8 mouse cellular contexts compared by ENCODE assay signal in the genomic region with DNA sequence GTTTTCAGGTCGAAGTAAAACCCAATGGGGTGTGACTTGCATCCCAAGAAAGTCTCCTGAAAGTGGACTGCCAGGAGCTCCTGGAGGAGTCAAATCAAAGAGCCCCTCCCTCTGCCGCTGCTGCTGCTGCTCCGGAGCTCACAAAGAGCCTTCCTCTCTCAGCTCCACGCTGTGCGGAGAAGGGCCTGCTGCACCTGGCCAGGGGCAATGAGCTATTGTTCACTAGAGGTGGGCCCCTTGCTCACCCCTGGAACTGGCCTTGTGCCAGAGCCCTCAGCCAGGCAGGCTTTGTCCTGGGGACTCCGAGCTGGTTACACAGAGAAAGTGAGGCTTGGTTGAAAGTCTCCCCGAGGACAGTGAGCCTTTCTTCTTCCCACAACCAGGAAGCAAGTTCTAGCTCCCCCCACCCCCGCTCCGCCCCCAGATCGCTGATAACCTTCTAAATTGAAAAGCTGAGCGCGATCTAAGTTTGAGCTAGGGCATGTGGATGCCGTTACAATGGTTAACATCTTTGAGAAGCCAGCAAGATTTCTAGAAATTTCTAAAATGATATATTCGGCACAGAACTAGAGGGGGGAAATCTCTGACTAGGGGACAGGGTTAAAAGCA.
DNase-seq lines count a peak whose midpoint lies in the region; ATAC-seq and TF ChIP-seq lines count a peak whose summit lies in the region.

No protein-coding gene starts in this region.

- no peaks in the 10 kb centered on the region for H3K79me2 ChIP-seq in heart, adult 2 months (replicated peaks; ENCODE audit: control insufficient read depth, insufficient read depth, low read length)

- WGBS in heart, embryonic 15.5 days, result 12% methylated on average over 14 of the region's 14 CpGs
- WGBS in heart, adult 2 months, result 18% methylated on average over 14 of the region's 14 CpGs
- 9% methylated on average over 14 of the region's 14 CpGs for WGBS in embryonic facial prominence, embryonic 10.5 days
- 19% methylated on average over 14 of the region's 14 CpGs for WGBS in intestine, embryonic 14.5 days
- 12% methylated on average over 14 of the region's 14 CpGs for WGBS in midbrain, embryonic 10.5 days

- intact Hi-C loops in heart, adult 2 months (cut with DNase I), result loop anchor here (2.0 to 10.0 kb wide), 5 partner anchors 418 to 1175 kb away; a partner anchor contains a TSS

- H3K9me3 ChIP-seq in heart, embryonic 15.5 days (replicated peaks), result no peaks in the 10 kb centered on the region
- H3K9me3 ChIP-seq in embryonic facial prominence, embryonic 10.5 days, result no peaks in the 10 kb centered on the region
- no peaks in the 10 kb centered on the region for H3K9me3 ChIP-seq in intestine, embryonic 14.5 days (ENCODE audit: control insufficient read depth, low read length)
- no peaks in the 10 kb centered on the region for H3K9me3 ChIP-seq in midbrain, embryonic 10.5 days (replicated peaks)

- H3K9ac ChIP-seq in heart, embryonic 15.5 days, result peak overlapping the region; percentile 26; the same call in 1 of the 2 replicates
- H3K9ac ChIP-seq in heart, adult 2 months (ENCODE audit: low read depth, low read length), result no peak overlapping the region
- no peak overlapping the region for H3K9ac ChIP-seq in intestine, embryonic 14.5 days (ENCODE audit: low read length)

- H3K4me1 ChIP-seq in heart, embryonic 15.5 days (replicated peaks), result peaks cover 19% of the 10 kb centered on the region
- no peaks in the 10 kb centered on the region for H3K4me1 ChIP-seq in heart, adult 2 months (ENCODE audit: control insufficient read depth, insufficient read depth, low read length)
- H3K4me1 ChIP-seq in embryonic facial prominence, embryonic 10.5 days, result peaks cover 53% of the 10 kb centered on the region
- H3K4me1 ChIP-seq in intestine, embryonic 14.5 days (replicated peaks; ENCODE audit: control insufficient read depth, insufficient read depth, low read length), result peaks cover 17% of the 10 kb centered on the region
- H3K4me1 ChIP-seq in midbrain, embryonic 10.5 days, result peaks cover 55% of the 10 kb centered on the region

- H3K4me2 ChIP-seq in heart, embryonic 15.5 days, result peak overlapping the region; percentile 81
- peak overlapping the region; percentile 41 for H3K4me2 ChIP-seq in intestine, embryonic 14.5 days (ENCODE audit: low read length)

- no peak for TF ChIP-seq EP300 in heart, adult 2 months (IDR thresholded peaks at IDR 0.05; ENCODE audit: insufficient read depth, low read depth, low read length)

- no peak for TF ChIP-seq POLR2A in heart, adult 2 months (IDR thresholded peaks at IDR 0.05; ENCODE audit: insufficient read depth, low read depth, low read length)

- H3K27me3 ChIP-seq in heart, embryonic 15.5 days, result no peaks in the 10 kb centered on the region
- no peaks in the 10 kb centered on the region for H3K27me3 ChIP-seq in heart, adult 2 months (ENCODE audit: control insufficient read depth, insufficient read depth, low read length)
- H3K27me3 ChIP-seq in embryonic facial prominence, embryonic 10.5 days (replicated peaks; ENCODE audit: low read depth, poor library complexity, severe bottlenecking), result peaks cover 23% of the 10 kb centered on the region
- no peaks in the 10 kb centered on the region for H3K27me3 ChIP-seq in intestine, embryonic 14.5 days (replicated peaks; ENCODE audit: control insufficient read depth, insufficient read depth, low read length)
- peaks cover 21% of the 10 kb centered on the region for H3K27me3 ChIP-seq in midbrain, embryonic 10.5 days (ENCODE audit: low read depth, poor library complexity, severe bottlenecking)

- no peak; the same call in 1 of the 2 replicates for ATAC-seq in heart, embryonic 15.5 days (replicated peaks; ENCODE audit: insufficient number of reproducible peaks, insufficient read depth, low FRiP score, low read depth)
- ATAC-seq in intestine, embryonic 14.5 days (replicated peaks; ENCODE audit: low FRiP score, low TSS enrichment, low read depth), result peak; percentile 64

- no peak for DNase-seq in heart, adult 2 months
- peak; percentile 66 for DNase-seq in embryonic facial prominence, embryonic 10.5 days (ENCODE audit: low spot score)
- DNase-seq in intestine, embryonic 14.5 days (ENCODE audit: low spot score), result peak; percentile 66
- peak; percentile 62 for DNase-seq in midbrain, embryonic 10.5 days (ENCODE audit: low spot score)
- peak; percentile 18 for DNase-seq in thymus, postnatal 25 days
- no peak for DNase-seq in adrenal gland, adult 2 months
- no peak for DNase-seq in layer of hippocampus, postnatal 10 days (ENCODE audit: low spot score in 2 of 2)

- no peak overlapping the region for H3K27ac ChIP-seq in heart, embryonic 15.5 days
- no peak overlapping the region for H3K27ac ChIP-seq in heart, adult 2 months
- H3K27ac ChIP-seq in embryonic facial prominence, embryonic 10.5 days (replicated peaks), result peak overlapping the region; percentile 78
- H3K27ac ChIP-seq in intestine, embryonic 14.5 days (ENCODE audit: low read depth), result no peak overlapping the region
- H3K27ac ChIP-seq in midbrain, embryonic 10.5 days (replicated peaks), result peak overlapping the region; percentile 95

- H3K36me3 ChIP-seq in heart, embryonic 15.5 days, result no peaks in the 10 kb centered on the region
- H3K36me3 ChIP-seq in heart, adult 2 months (ENCODE audit: control insufficient read depth, insufficient read depth, low read length), result no peaks in the 10 kb centered on the region
- no peaks in the 10 kb centered on the region for H3K36me3 ChIP-seq in embryonic facial prominence, embryonic 10.5 days (replicated peaks)
- H3K36me3 ChIP-seq in intestine, embryonic 14.5 days (ENCODE audit: control insufficient read depth, insufficient read depth, low read length), result no peaks in the 10 kb centered on the region
- no peaks in the 10 kb centered on the region for H3K36me3 ChIP-seq in midbrain, embryonic 10.5 days

- no peak for TF ChIP-seq CTCF in heart, adult 2 months (IDR thresholded peaks at IDR 0.05)

- H3K4me3 ChIP-seq in heart, embryonic 15.5 days, result peak overlapping the region; percentile 30
- no peak overlapping the region for H3K4me3 ChIP-seq in heart, adult 2 months
- peak overlapping the region; percentile 38 for H3K4me3 ChIP-seq in embryonic facial prominence, embryonic 10.5 days
- no peak overlapping the region for H3K4me3 ChIP-seq in intestine, embryonic 14.5 days (ENCODE audit: low read depth, low read length)
- H3K4me3 ChIP-seq in midbrain, embryonic 10.5 days, result peak overlapping the region; percentile 23; the same call in 1 of the 2 replicates

Comparison
In these comparisons a context has a peak if more than half of its experiments do, and no peak if none do; other contexts are left out.
1. H3K4me3 ChIP-seq: peak in heart, embryonic 15.5 days (single experiment), embryonic facial prominence, embryonic 10.5 days (single experiment) and midbrain, embryonic 10.5 days (single experiment); none in heart, adult 2 months (single experiment) and intestine, embryonic 14.5 days (single experiment).
2. H3K27ac ChIP-seq: peak in embryonic facial prominence, embryonic 10.5 days (single experiment) and midbrain, embryonic 10.5 days (single experiment); none in heart, embryonic 15.5 days (single experiment), heart, adult 2 months (single experiment) and intestine, embryonic 14.5 days (single experiment).
3. DNase-seq: peak in embryonic facial prominence, embryonic 10.5 days (single experiment), intestine, embryonic 14.5 days (single experiment), midbrain, embryonic 10.5 days (single experiment) and thymus, postnatal 25 days (single experiment); none in heart, adult 2 months (0 of 2), adrenal gland, adult 2 months (single experiment) and layer of hippocampus, postnatal 10 days (0 of 2).